Mouse (Mus musculus): ENCODE results near the gene Ccer2. TPM values are rescaled to one million over a fixed set of nuclear protein-coding genes. Genes with fewer than 3 reads are reported as not detected.

The Ccer2 gene
- total RNA-seq, 2 experiments from 2014 or later: not detected

DNA sequence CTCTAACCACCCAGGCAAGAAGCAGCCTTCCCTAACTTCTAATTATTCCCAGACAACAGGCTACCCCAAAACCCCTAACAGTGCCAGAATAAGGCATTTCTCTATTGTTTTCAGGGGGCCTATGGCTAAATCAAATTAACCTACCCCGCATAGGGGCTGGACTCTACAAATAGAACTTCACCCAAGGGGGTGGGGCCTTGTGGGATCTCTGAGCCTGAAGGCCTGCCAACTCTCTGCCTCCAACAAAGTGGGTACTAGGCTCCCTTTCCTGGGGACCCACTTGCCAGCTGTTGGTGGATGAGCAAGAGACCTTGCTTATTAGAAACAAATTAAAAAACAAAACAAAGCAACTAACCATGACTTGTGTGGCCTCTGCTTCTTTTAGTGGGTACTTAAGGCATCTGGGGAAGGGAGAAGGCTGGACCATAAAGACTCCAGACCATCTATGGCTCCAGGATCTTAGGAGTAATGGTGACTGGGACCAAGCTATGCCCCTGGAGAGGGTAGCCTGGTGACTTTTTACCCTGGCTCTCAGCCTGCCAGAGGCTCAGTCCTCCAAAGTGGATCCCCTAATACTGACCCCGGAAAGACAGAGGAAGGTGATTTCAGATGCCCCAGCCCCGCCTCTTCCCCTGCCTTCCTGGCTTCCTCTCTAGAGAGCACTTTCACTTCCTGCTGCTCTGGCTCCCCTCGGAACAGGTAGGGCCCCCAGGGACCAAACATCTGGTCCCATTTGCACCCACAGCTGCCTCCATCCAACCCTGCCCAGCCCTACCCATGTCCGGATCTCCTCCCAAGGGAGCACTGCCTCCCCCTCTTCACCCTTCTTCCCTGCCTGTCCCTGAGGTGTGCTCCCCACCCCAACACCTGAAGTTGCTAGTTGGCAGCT lies 32.6 kb downstream of the Ccer2 start, which contains the start of gene Rinl:
Gene Rinl, plus strand, starts transcription at position 663 of the 889 bp plus-strand sequence.
- intact Hi-C loops (cut with DNase I): no loop called here
- DNase-seq: no peak

DNA sequence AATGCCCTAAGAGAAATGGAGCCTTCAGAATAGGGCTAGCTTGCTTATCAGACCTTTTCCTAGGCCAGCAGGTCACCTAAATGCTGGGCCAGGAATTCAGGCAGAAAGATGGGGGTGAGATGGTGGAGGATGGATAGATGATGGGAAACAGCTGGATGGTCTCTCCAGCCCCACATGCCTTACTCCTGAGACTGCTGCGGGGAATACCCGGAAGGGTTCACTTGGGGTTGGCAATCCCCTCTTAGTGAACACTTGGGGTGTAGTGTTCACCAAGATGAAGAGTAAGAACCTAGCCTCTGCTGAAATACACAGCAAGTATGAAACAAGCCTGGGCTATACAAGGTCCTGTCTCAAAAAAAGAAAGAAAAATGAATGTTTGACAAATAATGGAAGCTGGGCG lies 33.3 kb downstream of the Ccer2 start:
- DNase-seq: no peak
- intact Hi-C loops (cut with DNase I): no loop called here

DNA sequence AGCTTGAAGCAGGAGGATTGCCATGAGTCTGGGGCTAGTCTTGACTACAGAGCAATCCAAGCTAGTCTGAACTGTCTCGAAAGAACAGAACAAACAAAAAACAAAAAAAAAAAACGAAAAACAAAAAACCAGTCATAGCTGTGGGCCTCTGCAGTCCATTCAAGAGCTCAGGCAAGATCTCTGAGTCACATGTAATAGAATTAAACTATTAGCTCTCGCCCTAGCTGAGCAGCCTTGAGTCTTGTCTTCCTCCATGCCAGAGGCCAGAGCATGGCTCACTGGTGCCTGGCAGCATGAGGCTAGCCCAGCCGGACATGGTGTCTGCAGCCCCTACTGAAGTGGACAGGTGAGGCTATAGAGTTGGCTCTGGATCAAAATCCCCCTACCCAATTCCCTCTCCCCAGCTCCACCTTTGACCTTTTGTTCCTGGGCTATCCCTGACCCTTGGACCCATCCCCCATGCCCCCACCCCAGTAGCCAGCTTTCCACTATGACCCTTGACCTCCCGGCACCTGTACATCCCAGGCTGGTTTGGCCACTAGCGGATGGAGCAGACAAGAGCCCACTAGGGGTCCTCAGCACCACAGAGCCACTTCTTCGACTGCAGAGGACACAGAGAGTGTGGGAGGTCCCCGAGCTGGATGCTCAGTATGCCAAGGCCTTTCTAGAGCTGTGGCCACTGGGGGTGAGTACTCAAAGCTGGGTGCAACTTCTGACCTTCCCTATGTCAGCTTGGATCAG lies 34.3 kb downstream of the Ccer2 start:
- intact Hi-C loops (cut with DNase I): no loop called here

DNA sequence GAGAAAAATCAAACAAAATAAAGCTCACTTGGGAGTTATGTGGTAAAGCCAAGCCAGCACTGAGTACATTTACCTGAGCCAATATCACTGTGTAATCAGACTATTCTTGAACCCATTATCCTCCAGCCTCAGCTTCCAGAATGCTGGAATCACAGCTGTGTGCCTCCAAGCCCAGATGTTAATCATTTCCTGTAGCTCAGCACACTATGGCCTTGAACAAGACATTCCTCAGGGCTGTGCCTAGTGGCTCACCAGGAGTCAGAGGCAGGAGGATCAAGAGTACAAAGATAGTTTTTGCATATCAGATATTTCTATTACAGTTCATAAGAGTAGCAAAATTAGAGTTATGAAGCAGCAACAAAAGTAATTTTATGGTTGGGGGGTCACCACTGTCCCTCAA lies 35.7 kb downstream of the Ccer2 start:
- intact Hi-C loops (cut with DNase I): no loop called here
- no peak for DNase-seq

More for the DNA sequence above, 34.3 kb downstream of the Ccer2 start:
- no peak for DNase-seq

DNA sequence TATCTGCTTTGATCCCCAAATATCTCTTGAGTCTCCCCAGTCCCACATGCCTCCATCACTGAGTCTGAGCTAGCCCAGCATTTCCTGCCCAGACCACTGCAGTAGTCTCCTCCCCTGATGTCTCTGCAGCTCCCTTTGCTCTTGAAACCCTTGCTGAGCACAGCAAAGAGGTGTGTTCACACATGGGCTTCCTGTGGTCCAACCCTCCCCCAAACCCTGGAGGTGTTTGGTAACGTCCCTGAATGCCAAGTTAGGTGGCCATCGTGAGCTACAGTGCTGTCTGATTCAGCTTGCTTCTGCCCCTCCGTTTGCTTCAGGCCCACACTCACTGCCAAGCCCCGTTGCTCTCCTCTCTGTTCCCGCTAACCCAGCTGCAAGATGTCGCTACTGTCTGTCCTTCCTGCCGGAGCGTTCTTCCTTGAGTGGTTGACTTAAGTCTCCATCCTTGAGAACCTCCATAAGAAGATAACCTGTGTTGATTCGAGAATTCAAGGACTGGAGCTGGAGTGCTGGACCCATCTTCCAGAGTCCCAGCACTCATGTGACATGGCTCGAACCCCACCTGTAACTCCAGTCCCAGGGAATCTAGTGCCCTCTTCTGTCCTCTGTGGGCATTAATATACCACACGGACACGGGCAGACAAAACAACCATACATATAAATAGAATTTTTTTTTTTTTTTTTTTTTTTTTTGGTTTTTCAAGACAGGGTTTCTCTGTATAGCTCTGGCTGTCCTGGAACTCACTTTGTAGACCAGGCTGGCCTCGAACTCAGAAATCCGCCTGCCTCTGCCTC lies 36.6 kb downstream of the Ccer2 start:
- no peak for DNase-seq
- intact Hi-C loops (cut with DNase I): no loop called here

DNA sequence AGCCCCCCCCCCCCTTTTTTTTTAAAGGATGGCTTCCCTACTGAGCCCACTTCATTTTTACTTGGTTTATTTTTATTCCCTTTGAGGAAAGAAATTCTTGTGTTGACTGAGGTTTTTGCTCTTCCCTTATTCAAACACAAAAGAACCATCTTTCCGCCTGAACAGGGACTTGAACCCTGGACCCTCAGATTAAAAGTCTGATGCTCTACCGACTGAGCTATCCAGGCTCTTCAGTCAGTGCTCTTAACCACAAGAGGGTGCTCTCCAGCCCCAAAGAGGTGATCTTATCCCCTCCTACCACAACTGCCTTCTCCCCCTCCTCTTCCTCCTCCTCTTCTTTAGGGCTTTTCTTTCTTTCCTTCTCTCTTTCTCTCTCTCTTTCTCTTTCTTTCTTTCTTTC lies 37.9 kb downstream of the Ccer2 start:
- no peak for DNase-seq
- intact Hi-C loops (cut with DNase I): no loop called here

GRCm38 (mm10) chr7:28794496-28794895 lies 38.5 kb downstream of the Ccer2 start:
- no peak for DNase-seq
- intact Hi-C loops (cut with DNase I): no loop called here

- intact Hi-C loops (cut with DNase I): loop anchor here (2.0 to 5.0 kb wide), 2 partner anchors 71 to 176 kb away; no protein-coding TSS in a partner anchor
- DNase-seq: no peak
These were observed 39.9 kb downstream of the Ccer2 start for GRCm38 (mm10) chr7:28795832-28796231.

GRCm38 (mm10) chr7:28796562-28796975 lies 40.6 kb downstream of the Ccer2 start:
- DNase-seq: peak; percentile 79 to 81
- intact Hi-C loops (cut with DNase I): loop anchor here (2.0 to 5.0 kb wide), 2 partner anchors 70 to 176 kb away; no protein-coding TSS in a partner anchor

DNA sequence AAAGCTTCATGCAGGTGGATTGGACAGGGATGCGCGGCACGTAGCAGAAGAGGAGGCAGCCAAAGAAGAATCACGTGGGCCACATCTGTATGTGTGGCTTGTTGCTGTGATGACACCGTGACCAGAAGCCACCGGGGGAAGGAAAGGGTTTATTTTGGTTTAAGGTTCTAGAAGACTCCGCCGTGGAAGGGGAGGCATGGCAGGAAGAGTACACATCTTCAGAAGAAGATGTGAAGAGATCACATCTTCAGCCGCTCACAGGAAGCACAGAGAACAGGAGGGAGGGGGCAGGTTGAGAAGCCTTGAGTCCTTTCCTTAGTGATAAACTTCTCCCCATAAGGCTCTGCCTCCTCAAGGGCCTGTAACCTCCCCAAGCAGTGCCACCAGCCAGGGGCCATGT lies 44.0 kb downstream of the Ccer2 start:
- intact Hi-C loops (cut with DNase I): loop anchor here (5.0 kb wide), 1 partner anchor 172 kb away; no protein-coding TSS in a partner anchor
- DNase-seq: no peak

DNA sequence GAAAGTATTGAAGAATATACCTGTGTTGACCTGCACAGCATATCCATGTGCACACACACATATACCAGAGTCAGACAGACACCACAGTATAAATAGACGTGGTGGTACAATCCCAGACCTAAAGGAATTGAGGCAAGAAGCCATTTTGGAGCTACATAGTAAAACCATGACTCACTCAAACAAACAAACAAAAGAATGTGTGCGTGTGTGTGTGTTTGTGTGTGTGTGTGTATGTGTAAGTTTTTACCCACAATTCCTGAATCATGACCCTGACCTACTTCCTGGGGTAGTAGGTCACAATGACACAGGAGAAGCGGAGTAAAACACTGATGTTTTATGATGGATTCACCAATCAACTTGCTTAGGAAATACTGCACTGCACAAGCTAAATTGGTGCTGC lies 45.5 kb downstream of the Ccer2 start:
- intact Hi-C loops (cut with DNase I): no loop called here
- DNase-seq: no peak

DNA sequence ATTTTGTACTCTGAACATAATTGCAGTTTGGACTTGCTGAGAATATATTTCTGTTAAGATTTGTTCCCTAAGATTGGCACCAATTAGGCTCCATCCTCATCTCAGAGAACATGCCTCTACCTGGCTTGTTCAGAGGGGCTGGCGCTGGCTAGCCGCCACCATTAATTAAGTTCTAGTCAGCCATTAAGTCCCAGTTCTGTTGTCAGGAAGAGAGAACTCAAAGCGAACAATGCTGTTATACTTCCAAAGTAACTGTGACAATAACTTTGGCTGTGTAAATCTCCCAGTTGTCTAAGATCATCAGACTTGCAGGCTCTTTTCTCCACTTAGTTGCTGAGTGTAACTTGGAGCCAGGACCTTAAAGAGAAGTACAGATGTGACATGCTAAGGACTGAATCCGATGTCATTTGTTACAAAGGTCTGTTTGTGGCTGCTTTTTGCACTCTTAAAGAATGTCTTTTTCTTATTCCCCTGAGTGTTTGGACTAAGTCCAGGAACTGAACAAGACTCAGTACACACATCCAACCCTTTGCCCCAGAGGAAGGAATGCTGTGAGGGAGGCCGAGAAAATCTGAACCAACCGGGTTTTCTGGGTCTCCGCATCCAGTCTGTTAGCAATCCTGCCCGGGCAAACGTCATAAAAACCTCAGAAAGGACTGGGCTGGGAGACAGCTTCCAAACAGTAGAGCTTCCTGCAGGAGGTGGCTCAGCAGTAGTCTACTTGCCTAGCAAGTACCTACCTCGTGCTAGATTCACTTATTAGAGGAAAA lies 46.1 kb downstream of the Ccer2 start:
- intact Hi-C loops (cut with DNase I): no loop called here

DNA sequence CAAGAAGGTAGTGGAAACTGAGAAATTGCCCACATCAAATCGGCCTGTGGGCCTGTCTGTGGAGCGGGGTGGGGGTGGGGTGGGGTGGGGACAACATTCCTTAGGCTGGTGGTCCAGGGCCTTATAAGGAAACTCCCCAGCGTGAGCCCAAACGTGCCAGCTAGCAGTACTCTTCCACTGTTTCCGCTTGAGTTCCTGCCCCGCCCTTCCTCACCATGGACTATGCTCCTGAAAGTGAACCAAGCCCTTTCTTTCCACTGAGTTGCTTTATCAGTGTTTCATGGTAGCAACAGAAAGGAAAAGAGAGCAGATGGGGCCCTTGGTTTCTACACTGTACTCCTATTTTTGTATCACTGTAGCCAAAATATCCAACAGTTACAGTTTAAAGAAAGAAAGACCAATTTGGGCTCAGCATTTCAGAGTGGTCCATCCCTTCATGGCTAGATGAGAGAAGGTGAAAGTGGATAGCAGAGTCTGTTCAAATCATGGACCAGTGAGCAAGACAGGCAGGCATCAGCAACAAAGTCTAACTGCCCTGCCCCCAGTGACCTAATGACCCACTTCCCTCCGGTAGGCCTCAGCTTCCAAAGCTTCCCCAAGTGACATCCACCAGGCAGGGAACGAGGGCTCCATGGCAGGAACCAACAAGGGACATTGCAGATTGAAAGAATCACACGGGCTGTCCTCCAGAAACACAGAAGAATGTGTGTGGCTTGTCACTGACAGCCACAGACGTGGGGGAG lies 47.0 kb downstream of the Ccer2 start:
- DNase-seq: no peak
- intact Hi-C loops (cut with DNase I): loop anchor here (1.0 kb wide), 1 partner anchor 33 kb away; no protein-coding TSS in a partner anchor

More for the DNA sequence above, 46.1 kb downstream of the Ccer2 start:
- peak in 1 of 2 experiments; percentile 23 for DNase-seq

GRCm38 (mm10) chr7:28803756-28804155 lies 47.8 kb downstream of the Ccer2 start:
- no peak for DNase-seq
- intact Hi-C loops (cut with DNase I): loop anchor here (1.0 kb wide), 1 partner anchor 33 kb away; no protein-coding TSS in a partner anchor

DNA sequence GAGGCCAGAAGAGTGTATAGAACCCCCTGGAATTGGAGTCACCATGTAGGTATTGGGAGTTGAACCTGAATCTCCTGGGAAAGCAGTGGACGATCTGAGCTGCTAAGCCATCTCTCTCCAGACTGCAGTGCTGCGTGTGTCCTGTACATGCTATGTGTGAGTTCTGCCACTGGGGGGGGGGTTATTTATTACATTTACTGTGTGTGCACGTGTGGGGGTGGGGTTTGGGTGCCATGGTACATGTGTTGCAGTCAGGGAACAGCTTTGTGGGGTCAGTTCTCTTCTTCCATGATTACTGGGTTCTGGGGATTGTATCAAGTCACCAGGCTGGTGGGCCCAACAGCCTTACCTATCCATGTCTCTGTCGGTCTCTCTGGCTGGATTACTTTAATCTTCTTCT lies 50.9 kb downstream of the Ccer2 start:
- intact Hi-C loops (cut with DNase I): no loop called here
- no peak for DNase-seq

DNA sequence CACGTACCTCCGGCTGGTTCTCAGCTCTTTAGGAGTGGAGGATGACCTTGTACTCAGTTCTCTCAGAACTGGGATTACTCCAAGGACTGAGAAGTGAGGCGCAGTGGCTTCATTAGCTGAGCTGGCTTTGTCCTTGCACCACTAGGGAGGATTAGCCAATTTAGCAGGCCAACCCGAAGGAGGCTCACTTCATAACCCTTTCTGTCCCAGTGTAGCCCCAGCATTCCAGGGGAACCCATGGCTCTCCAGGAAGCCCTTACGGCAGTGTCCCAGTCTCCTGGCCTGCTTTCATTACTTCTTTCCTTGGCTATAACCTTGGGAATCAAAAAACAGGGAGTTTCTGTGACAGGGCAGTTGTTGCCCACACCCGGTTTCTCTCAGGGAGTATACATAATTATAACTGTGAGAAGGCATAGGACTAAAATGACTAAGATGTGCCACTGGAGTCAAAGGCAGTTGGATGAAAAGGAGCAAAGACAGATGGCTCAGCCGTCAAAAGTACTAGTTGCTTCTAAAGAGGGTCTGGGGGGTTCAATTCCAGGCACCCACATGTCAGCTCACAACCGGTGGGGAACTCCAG lies 51.8 kb downstream of the Ccer2 start:
- intact Hi-C loops (cut with DNase I): loop anchor here (2.0 kb wide), 1 partner anchor 17 kb away; the partner anchor contains the start of gene Ech1

GRCm38 (mm10) chr7:28808221-28808941 lies 52.4 kb downstream of the Ccer2 start, which contains the start of gene Hnrnpl:
Gene Hnrnpl (plus strand): TSS chr7:28808541.
- intact Hi-C loops (cut with DNase I): loop anchor here (2.0 kb wide), 1 partner anchor 16 kb away; the partner anchor contains the start of gene Ech1
- DNase-seq: peak; percentile 69 to 70

More for the DNA sequence above, 51.8 kb downstream of the Ccer2 start:
- peak; percentile 42 for DNase-seq

All from gastrocnemius, postnatal 36 days (tissue).